Mouse (Mus musculus): Measurements from ENCODE around the gene Oser1.

The Oser1 gene

GRCm38 (mm10) chr2:163360858-163361623, 63.5 kb downstream of the Oser1 start:
- no peak for DNase-seq (ENCODE audit: low read depth, low spot score)

GRCm38 (mm10) chr2:163359253-163359652, 65.2 kb downstream of the Oser1 start:
- no peak for DNase-seq (ENCODE audit: low read depth, low spot score)

GRCm38 (mm10) chr2:163358662-163359061, 65.8 kb downstream of the Oser1 start:
- no peak for DNase-seq (ENCODE audit: low read depth, low spot score)

- DNase-seq (ENCODE audit: low read depth, low spot score) = no peak
Observed at GRCm38 (mm10) chr2:163356113-163356840, 68.2 kb downstream of the Oser1 start.

All from CD4-positive helper T cell, adult 2 months (primary cell).